Mouse (Mus musculus): Measurements from ENCODE around the gene Cfap61.
A peak's percentile ranks its signal among the peaks of the same experiment; 100 is the strongest.
"Not testable (repeated sequence)": the region's sequence is repeated elsewhere in the genome, so short reads cannot be mapped to it uniquely, and the experiment has no call there.

Gene Cfap61

GRCm38 (mm10) chr2:145934339-145935231 lies at the start of gene Cfap61, which contains the start of gene Crnkl1:
Gene Cfap61, plus strand, starts transcription at chr2:145934784.
Gene Crnkl1, minus strand, starts transcription at chr2:145935014.
- peak; percentile 87 for DNase-seq (ENCODE audit: low spot score)

- DNase-seq (ENCODE audit: low spot score), result no peak
These were observed 49.4 kb upstream of the Cfap61 start for GRCm38 (mm10) chr2:145884913-145885785.

- DNase-seq (ENCODE audit: low spot score), result peak; percentile 56
These were observed 46.4 kb upstream of the Cfap61 start for GRCm38 (mm10) chr2:145887937-145888765.

GRCm38 (mm10) chr2:145888766-145889480 lies 45.7 kb upstream of the Cfap61 start:
- no peak for DNase-seq (ENCODE audit: low spot score)

DNA sequence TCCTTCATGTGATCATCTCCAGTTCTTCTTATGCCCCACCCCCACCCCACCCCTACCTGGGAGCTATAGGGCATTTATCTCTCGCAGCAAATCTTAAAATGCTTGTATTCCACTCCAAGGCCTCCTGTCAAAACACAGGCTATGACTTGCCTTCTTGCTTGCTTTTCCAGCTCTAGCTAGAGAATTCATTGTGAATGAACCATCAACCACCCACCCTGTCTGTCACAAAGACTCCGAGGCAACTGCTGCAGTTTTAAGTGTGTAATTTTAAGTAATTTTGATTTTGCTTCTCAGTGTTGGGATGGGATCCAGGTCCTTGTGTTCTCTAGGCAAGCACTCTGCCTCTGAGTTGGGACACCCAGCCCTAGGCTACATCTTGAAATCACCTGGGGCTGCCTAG lies 44.0 kb upstream of the Cfap61 start:
- DNase-seq (ENCODE audit: low spot score), result no peak

DNA sequence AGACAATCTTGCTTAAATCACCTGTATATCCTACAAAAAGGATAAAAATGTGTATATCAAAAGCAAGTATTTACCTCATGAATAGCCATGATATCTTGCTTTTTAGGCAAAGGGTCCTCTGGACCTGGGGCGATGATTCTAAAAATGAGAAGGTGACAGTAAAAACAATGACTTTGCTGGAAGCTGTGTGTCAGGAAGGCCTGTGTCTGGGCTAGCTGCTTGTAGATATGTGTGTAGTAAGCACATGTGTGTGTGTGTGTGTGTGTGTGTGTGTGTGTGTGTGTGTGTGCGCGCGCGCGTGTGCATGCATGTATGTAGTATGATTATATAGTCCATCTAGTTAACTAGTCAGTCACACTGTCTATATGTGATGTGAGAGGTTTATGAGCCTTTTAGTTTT lies 40.8 kb upstream of the Cfap61 start:
- DNase-seq (ENCODE audit: low spot score), result no peak

DNA sequence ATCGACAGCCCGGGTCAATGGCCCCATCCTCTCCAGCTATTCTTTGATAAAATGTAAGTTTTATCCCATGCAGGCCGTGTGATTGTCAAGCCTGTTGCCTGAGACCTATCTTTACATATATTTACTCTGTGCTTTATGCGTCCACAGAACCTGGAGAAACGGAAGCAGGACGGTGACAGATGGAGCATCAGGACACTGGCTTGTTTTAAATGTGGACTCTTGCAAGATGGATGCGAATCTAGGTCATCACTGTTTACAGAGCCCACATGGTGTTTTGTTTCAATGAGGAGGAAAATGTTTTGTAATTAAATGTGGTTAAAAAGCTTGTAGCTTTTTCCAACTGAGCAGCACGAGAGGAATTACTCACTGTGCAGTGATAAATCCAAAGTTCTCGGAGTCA lies 36.5 kb upstream of the Cfap61 start:
- no peak for DNase-seq (ENCODE audit: low spot score)

DNA sequence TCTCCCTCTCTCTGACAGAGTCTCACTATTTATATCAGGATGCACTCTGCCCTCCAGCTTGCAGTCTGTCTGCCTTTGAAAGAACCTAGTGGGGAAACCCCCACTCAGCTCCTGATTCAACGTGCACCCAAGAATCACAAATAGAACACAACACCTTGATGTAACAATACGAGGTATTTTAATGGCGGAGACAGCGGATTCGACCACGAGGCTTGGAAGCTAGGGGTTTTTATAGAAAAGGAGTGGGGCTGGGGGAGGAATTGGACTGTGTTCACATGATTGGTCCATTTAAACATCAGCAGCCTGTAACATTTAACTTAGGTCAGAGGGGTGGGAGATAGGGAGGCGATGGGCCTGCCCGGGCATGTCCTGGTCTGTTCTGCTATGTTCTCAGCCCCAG lies 34.3 kb upstream of the Cfap61 start:
- DNase-seq (ENCODE audit: low spot score), result not testable (repeated sequence)

DNA sequence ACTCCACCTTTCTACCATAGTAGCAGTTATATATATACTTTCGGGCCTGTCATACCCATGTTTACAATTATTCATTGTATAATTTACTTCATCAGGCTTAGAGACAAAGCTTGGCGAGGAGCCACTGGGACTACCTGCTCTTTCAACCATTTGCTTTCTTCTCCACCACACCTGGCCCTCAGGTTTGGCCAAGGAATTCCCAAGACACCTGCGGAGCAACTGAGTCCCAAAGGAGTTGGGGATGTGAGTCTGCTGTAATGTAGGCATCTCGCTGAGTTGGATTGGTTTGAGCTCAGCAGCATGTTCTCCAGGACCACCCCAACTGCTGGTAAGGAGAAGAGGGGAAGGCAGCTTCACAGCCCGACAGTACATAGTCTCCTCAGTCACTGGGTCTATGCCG lies 32.7 kb upstream of the Cfap61 start, which contains the start of gene Naa20:
Gene Naa20 (plus strand): TSS at position 239 of the 400 bp plus-strand sequence.
- DNase-seq (ENCODE audit: low spot score), result no peak

GRCm38 (mm10) chr2:145903061-145903901 lies 31.3 kb upstream of the Cfap61 start:
- peak; percentile 81 for DNase-seq (ENCODE audit: low spot score)

DNA sequence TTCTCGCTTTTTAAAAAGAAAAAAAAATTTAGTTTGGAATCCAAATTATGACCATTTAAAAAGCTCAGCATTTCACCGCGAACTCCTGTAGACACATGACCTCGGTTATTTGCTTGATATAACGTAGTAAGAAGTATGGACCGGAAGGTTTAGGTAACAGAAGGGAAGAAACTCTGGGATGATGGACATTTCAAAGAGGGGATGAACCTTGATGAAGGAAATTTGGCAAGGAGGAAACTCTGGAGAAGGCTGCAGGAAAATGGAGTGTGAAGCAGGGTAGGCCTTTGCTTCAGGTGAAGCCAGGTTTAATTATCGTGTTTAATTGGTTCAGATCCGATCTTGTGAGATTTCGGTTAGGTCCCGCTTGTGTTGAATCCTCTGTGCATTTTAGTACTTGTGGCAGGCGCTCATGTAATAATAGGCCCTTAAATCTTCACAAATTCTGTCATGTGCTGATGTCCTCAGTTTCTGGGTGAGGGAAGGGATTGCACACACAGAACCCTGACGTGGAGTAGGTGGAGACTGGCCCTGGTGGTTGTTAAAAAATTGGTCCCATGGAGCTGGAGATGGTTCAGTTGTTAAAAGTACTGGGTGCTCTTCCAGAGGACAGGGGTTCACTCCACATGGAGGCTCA lies 30.5 kb upstream of the Cfap61 start:
- no peak for DNase-seq (ENCODE audit: low spot score)

- DNase-seq (ENCODE audit: low spot score), result no peak
These were observed 29.4 kb upstream of the Cfap61 start for GRCm38 (mm10) chr2:145905156-145905555.

GRCm38 (mm10) chr2:145905884-145906283 lies 28.7 kb upstream of the Cfap61 start:
- not testable (repeated sequence) for DNase-seq (ENCODE audit: low spot score)

DNA sequence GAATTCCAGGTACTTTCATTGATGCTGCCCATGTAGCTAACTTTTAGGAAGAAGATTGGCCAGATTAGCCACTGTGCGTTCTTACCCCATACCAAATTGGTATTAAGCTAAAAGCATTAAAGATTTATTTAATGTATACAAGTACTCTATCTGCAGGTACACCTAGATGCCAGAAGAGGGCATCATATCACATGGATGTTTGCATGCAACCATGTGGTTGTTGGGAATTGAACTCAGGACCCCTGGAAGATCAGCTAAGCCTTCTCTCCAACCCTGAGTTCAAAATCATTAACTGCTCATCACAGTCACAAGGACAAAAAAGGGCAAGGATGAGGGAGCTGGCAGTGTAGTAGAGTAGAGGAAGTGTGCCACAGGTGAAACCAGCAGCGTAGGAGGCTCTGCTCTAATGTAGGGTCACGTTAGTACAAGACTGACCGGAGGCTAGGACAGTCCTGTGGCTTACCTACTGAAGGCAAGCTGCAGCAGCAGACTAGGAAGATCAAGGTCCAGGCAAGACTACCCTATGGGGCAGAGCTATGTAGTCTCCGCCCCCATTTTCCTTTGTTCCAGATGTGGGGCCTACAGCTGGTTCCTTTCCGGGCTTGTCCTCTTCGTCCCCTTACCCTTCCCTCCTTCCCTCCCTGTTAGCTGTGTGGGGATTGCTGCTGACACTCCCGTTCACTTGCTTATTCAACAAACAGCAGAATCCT lies 13.5 kb upstream of the Cfap61 start:
- no peak for DNase-seq (ENCODE audit: low spot score)

- DNase-seq (ENCODE audit: low spot score), result peak; percentile 69
These were observed 2.4 kb downstream of the Cfap61 start for GRCm38 (mm10) chr2:145936975-145937374.

DNA sequence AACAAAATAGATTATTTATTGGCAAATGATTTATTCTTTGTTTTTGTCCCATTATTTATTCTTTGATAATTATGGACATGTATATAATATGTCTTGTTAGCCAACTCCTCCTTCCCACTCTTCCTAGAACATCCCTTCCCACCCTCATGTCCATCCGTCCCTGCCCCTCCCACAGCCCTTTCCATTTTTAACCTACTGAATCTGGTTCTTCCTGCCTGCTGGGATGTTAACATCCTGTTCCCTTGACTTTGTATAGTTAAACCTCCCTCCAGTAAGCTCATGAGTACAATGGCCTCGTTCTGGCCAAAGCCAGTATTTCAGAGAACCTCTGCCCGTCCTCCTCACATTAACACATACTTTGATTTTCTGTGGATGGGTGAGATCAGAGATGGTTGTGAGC lies 6.8 kb downstream of the Cfap61 start:
- DNase-seq (ENCODE audit: low spot score), result no peak

DNA sequence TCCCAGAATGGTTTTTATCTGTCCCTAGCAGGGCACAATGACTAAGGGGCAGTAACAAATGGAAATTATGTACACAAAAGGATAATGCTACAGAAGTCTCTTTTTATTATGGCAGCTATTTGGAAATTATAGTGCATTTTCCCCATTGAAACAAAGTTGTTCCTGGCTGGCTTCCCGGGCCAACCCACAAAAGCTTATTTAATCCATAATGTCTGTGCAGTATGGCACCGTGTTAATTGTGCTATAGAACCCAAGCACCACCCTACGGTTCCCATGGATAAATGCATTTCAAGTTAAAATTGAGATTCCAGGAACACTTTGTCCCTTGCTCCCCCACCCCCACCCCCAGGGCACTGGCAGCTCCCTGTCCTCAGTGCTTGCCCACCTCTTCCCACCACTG lies 9.7 kb downstream of the Cfap61 start:
- no peak for DNase-seq (ENCODE audit: low spot score)

DNA sequence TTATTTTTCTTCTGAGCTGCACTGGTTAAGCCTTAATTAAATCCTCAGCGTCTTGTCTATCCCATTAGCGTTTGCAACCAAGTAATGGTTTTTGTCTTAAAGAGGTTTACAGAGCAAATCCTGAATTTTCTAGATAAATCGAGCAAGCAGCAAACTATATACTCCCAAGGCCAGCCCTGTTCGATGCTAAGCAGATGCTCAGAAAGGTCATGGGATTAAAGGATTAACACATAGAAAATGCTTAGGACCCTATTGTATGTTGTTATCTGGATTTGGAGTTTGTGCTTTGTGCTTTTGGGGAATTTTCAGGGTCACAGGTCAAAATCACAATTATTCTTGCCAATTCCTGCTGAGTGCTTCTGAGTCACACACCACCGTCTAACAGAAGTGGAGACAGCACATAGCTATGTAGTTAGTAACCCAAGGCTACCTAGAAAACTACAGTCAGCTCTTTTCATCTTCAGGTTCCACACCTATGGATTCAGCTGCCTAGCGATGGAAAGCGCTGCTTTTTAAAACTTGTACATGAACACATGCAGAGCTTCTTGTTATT lies 13.9 kb downstream of the Cfap61 start:
- no peak for DNase-seq (ENCODE audit: low spot score)
